Mouse (Mus musculus): ENCODE results near the gene Ehd3.
A peak's percentile ranks its signal among the peaks of the same experiment; 100 is the strongest.

The Ehd3 gene

DNA sequence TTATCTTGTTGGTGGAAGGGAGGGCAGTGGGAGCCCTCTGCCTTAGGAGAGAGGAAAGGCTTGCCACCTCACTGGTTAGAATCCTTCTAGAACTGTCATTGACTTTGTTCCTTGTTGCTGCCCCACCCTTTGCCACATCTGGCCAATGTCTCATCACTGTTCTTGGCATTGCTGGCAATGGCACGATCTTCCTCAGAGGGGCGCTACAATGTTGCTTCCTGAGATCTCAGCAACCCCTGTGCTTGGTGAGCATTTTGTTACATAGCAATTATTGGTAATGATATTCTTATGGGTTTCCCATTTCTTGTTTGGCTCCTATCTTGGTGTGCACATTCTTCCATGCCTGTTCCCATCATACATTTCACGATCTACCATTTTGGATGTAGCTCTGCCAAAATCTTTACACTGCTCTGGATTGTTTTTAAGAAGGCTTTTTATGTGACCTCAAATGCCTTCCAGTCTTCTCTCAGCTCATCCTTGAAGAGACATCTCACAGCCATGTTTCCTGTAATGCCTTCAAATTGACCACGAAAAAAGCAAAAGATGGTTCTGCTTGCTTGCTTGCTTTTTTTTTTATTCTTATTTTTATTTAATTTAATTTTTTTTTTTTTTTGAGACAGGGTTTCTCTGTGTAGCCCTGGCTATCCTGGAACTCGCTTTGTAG lies at the start of gene Ehd3:
TSS of gene Ehd3 (plus strand) at position 614 of the 664 bp plus-strand sequence.
- no peak for DNase-seq (ENCODE audit: low read depth, low spot score)
- H3K27me3 ChIP-seq (ENCODE audit: control insufficient read depth, insufficient read depth, low read length, poor library complexity, severe bottlenecking) = no peaks in the 10 kb centered on the region
- no peaks in the 10 kb centered on the region; the same call in 1 of the 2 replicates for H3K36me3 ChIP-seq (ENCODE audit: control insufficient read depth, insufficient read depth, low read length, poor library complexity, severe bottlenecking)

DNA sequence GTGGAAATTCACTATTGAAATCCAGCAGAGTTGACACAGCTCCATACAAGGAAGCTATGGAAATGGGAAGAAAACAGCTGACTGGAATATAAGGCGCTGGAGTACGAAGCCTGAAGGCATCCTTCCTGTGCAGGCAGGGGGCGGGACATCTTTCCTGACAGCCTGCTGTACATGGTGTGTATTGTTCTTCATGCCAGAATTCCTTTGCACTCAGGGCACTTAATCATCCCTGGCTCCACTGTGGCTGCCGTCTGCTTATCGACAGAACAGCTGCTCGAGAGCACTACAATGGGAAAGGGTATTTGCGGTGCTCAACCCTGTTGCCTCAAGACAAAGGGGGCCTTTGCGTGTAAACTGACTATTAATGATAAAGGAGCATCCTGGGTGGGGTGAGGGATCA lies 33.0 kb upstream of the Ehd3 start:
- DNase-seq (ENCODE audit: low read depth, low spot score) = no peak
- H3K36me3 ChIP-seq (ENCODE audit: control insufficient read depth, insufficient read depth, low read length, poor library complexity, severe bottlenecking) = no peaks in the 10 kb centered on the region
- no peaks in the 10 kb centered on the region for H3K27me3 ChIP-seq (ENCODE audit: control insufficient read depth, insufficient read depth, low read length, poor library complexity, severe bottlenecking)

DNA sequence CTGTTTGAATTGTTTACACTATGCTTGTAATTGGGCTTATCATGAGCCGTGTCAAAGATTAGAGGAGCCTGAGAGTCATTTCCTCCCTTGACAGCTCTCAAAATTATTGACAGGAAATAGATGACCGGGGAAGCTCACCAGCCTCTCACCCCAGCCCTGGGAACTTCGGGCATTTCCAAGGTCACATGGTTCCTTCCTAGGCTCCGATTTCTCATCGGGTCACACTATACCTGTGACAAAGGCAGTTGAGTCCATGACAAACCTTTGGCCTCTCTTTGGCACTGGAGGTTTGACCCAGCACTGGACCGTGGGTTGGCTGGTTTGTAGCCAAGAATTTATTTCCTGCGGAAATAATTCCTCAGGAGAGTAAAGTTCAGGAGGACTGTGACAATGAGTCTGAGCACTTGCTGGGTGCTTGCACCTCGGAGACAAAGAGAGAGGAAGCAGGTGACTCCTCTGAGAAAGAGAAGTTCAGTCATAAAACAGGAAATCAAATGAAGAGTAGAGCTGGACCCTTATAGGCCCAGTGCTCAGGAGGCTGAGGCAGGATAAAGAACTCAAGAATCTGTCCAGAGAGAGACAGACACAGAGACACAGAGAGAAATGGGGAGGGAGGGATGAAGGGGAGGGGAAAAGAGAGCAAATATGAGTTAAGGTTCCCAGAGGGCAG lies 17.2 kb upstream of the Ehd3 start:
- H3K27me3 ChIP-seq (ENCODE audit: control insufficient read depth, insufficient read depth, low read length, poor library complexity, severe bottlenecking) = no peaks in the 10 kb centered on the region
- no peaks in the 10 kb centered on the region for H3K36me3 ChIP-seq (ENCODE audit: control insufficient read depth, insufficient read depth, low read length, poor library complexity, severe bottlenecking)
- no peak for DNase-seq (ENCODE audit: low read depth, low spot score)

DNA sequence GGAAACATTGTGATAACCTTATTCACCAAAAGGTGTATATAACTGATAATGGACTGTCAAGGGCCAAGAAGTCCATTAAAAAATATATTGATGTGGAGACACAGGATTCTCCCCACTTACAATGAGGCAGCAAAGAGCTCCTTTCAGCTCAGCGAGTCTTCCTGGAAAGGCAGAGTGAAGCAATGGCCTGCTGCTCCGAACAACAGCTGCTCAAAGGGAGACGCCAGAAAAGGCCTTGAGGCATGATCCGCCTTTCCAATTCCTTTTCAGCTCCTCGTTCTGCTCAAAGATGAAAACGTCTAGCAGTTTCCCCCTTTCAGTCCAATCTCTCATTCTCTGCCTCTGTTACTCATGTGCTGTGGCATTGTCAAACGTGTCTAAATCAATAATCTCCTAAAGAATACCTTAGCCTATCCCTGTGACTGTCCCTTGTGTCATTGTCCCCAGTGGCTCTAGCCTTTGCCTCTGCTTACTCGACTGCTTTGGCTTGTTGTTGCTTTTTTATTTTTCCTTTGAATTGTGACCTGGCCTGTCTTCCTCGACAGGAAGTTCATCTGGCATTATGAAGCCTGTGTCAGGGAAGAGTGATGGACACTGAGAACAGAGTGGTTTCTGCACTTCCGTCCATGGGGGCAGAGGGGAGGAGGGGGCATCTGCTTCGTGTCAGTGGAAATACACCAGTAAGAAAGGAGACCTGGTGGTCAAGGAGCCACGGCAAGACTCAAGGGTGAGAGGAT lies 13.5 kb upstream of the Ehd3 start:
- no peak for DNase-seq (ENCODE audit: low read depth, low spot score)
- H3K27me3 ChIP-seq (ENCODE audit: control insufficient read depth, insufficient read depth, low read length, poor library complexity, severe bottlenecking) = no peaks in the 10 kb centered on the region
- H3K36me3 ChIP-seq (ENCODE audit: control insufficient read depth, insufficient read depth, low read length, poor library complexity, severe bottlenecking) = no peaks in the 10 kb centered on the region

DNA sequence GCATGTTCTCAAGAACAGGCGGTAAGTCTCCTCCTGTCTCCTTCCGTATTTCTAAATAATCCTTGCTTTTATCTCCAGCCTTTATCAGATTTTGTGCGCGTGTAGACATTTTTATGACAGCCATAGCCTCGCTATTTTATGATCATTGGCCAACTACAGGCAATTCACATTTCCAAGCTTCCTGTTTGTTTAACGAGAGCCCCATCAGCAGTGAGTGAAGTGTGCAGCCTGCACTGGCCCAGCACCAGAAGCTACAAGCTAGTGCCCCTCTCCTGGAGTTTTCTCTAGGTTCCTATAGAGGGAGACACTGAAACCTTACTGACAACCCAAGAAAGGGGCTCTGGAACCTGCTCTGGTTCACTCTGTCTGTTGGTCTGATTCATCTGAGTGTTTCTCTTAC lies 7.1 kb upstream of the Ehd3 start:
- no peaks in the 10 kb centered on the region for H3K36me3 ChIP-seq (ENCODE audit: control insufficient read depth, insufficient read depth, low read length, poor library complexity, severe bottlenecking)
- no peak for DNase-seq (ENCODE audit: low read depth, low spot score)

DNA sequence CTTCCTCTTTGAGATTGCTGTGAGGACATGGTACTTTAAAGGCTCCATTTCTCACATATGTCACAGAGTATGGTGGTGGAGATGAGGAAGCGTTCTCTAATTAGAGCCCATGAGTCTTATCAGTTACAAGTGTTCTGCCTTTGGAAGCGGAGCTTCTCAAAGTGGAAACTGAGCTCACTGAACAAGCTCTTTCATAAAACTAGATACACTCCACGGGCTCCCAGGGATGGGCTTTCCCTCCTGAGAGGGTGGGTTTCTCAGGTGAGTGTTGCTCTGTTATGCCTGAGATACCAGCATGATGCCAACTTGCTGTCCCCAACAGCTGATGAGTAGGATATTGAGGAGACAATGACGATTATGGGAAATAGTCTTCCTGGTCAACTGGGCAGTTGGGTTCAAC lies 6.2 kb upstream of the Ehd3 start:
- Histone ChIP-seq H3K27me3 (ENCODE audit: control insufficient read depth, insufficient read depth, low read length, poor library complexity, severe bottlenecking) (no peaks in the 10 kb centered on the region), H3K36me3 (ENCODE audit: control insufficient read depth, insufficient read depth, low read length, poor library complexity, severe bottlenecking) (no peaks in the 10 kb centered on the region)
- no peak for DNase-seq (ENCODE audit: low read depth, low spot score)

More for the DNA sequence above, 7.1 kb upstream of the Ehd3 start:
- no peaks in the 10 kb centered on the region for H3K27me3 ChIP-seq (ENCODE audit: control insufficient read depth, insufficient read depth, low read length, poor library complexity, severe bottlenecking)

DNA sequence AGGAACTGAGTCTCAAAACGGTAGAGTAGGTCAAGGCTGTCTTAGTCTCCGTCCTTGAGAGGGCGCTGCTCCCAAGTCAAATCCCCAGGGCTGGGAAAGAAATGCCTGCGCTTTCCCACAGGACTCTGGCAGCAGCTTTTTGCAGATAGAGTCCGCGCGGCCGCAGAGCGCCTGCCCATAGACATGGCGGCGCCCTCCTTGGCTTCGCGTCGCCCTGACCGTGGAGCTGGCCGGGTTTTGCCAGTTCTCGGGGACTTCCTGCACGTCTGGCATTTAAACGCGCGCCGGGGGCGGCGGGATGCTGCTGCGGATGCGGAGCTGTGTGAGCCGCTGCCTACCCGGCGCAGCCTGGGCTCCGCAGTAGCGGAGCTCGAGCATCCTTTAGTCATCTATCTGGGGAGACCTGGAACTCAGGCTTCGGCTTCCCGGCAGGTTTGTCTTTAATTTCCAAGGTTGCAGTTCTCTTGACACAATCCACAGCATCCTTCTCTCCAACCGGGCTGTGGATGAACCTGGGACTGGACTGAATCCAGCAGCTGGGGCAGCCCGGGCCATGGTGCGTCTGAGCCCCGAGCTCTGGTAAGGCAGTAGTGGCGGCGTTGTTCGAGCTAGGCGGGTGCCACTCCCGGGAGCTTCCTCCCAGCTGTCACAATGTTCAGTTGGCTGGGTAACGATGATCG lies 798 bp downstream of the Ehd3 start:
- no peaks in the 10 kb centered on the region; the same call in 1 of the 2 replicates for H3K36me3 ChIP-seq (ENCODE audit: control insufficient read depth, insufficient read depth, low read length, poor library complexity, severe bottlenecking)
- peak; percentile 75 for DNase-seq (ENCODE audit: low read depth, low spot score)
- no peaks in the 10 kb centered on the region for H3K27me3 ChIP-seq (ENCODE audit: control insufficient read depth, insufficient read depth, low read length, poor library complexity, severe bottlenecking)

DNA sequence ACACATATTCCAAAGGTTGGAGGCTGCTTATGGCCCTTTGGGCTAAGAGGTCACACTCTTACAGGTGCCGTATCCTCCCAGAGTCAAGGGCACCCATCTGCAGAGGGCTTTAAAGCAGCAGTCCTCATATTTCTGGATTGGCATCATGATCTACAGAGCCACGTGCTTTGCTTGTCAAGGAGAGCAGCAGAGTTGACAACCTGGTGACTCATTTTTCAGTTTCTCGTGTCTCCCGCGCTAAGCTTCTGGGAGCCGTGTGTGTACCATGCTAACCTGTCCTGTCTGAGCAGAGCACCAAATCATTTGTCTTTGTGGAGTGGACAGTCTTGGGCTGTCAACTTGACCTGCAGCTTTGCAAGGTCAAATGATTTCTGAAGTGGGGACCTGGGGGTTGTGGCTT lies 2.4 kb downstream of the Ehd3 start:
- no peak for DNase-seq (ENCODE audit: low read depth, low spot score)
- H3K27me3 ChIP-seq (ENCODE audit: control insufficient read depth, insufficient read depth, low read length, poor library complexity, severe bottlenecking) = no peaks in the 10 kb centered on the region
- H3K36me3 ChIP-seq (ENCODE audit: control insufficient read depth, insufficient read depth, low read length, poor library complexity, severe bottlenecking) = no peaks in the 10 kb centered on the region; the same call in 1 of the 2 replicates

DNA sequence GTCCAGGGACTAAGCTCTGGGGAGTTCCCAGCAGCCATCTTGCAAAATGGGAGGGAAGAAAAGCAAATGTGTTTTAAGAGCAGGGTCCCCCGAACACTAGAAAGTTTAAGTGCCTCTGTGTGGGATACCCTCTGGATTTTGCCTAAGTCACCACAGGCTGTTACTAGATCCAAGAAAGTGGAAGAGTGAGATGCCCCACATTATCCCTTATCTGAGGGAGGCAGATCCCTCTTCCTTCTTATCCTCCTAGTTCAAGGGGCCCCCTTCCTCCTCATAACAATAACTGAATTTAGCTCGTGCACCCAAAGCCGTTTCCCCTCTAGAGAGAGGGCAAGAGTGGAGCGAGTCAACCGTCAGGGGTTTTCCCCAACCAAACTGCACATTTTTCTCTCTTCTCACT lies 3.3 kb downstream of the Ehd3 start:
- Histone ChIP-seq H3K27me3 (ENCODE audit: control insufficient read depth, insufficient read depth, low read length, poor library complexity, severe bottlenecking) (no peaks in the 10 kb centered on the region), H3K36me3 (ENCODE audit: control insufficient read depth, insufficient read depth, low read length, poor library complexity, severe bottlenecking) (no peaks in the 10 kb centered on the region; the same call in 1 of the 2 replicates)
- DNase-seq (ENCODE audit: low read depth, low spot score) = no peak

DNA sequence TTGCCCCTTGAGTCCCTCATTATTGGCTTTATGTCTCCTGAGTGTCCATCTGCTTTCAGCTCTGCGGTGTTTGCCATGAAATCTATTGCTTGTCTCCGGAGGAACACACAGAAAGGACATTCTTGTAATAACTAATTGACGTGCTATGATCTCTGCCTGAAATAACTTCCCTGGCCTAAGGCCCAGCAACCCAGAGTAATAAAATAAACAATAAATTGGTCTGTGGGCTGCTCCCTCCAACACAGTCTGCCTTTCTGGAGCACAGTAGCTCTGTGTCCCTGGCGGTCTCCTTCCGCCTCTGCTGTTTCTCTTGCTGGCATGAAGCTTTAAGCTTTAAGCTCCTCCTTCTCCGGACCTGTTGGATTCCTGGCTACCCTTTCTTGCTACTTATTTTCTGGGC lies 4.5 kb downstream of the Ehd3 start:
- Histone ChIP-seq H3K36me3 (ENCODE audit: control insufficient read depth, insufficient read depth, low read length, poor library complexity, severe bottlenecking) (no peaks in the 10 kb centered on the region; the same call in 1 of the 2 replicates), H3K27me3 (ENCODE audit: control insufficient read depth, insufficient read depth, low read length, poor library complexity, severe bottlenecking) (no peaks in the 10 kb centered on the region)
- DNase-seq (ENCODE audit: low read depth, low spot score) = no peak

DNA sequence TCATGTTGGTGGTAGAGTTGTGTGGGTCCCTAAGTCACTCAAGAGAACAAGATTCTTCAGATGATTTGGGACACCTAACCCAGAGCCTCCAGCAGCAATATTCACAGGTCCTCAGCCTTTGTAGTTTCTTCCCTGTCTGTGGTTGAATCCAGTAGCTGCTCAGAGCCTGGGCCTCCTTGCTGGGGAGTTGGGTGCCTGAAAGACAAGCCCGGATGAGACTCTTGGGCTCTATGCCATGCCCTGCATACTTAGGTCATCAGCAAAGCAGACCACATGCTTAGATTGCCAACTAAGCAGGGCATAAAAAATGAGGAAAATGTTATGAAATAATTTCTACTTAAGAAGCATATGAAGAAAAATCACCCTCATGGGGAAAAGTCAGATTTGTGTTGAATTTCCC lies 6.9 kb downstream of the Ehd3 start:
- no peaks in the 10 kb centered on the region for H3K36me3 ChIP-seq (ENCODE audit: control insufficient read depth, insufficient read depth, low read length, poor library complexity, severe bottlenecking)
- no peaks in the 10 kb centered on the region for H3K27me3 ChIP-seq (ENCODE audit: control insufficient read depth, insufficient read depth, low read length, poor library complexity, severe bottlenecking)
- DNase-seq (ENCODE audit: low read depth, low spot score) = no peak

DNA sequence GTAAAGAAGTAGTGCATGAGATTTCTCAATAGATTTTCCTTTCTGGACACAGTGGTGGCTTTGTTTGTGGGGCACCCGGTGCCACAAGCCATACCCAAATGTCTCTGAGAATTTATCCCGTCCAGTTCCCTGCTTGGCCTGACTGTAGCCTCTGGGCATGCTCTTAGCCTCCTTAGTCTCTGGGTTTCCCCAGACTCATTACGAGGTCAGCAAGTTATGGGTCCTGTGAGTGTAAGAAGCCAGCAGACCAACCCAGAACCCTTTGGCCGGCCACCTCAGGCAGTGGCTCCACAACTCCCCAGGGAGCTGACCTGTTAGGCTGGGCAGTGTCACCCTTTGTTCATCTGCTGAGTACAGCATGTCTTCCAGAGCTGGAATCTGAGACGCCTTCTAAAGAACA lies 7.6 kb downstream of the Ehd3 start:
- DNase-seq (ENCODE audit: low read depth, low spot score) = no peak
- Histone ChIP-seq H3K36me3 (ENCODE audit: control insufficient read depth, insufficient read depth, low read length, poor library complexity, severe bottlenecking) (no peaks in the 10 kb centered on the region), H3K27me3 (ENCODE audit: control insufficient read depth, insufficient read depth, low read length, poor library complexity, severe bottlenecking) (no peaks in the 10 kb centered on the region)

DNA sequence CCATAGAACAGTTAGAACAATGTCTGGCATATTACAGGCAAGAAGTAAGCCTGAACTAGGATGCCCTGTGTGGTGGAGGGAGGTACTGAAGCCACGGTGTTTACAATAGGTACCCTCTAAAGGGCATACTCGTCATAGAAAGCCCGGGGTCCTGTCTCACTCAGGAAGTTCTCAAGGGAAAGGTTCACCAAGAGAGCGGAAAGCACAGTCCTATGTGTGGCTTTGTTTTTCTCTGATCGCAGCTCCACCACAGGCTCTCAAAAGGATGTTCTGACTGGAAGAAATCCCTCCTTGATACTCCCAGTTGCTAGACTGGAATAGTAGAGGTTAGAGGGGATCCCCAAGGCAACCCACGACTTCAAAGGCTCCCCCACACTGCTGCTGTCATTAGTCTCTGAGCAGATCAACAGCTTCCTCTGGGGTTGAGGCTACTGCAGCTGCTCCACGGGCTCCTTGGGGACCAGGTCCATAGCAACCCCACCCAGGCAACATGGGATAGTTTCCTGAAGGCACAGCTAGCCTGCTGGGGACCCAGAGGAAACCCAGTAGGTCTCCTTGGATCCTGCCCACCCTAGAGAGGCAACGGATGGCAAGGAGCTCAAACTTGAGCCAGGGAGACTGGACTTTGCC lies 9.2 kb downstream of the Ehd3 start:
- Histone ChIP-seq H3K36me3 (ENCODE audit: control insufficient read depth, insufficient read depth, low read length, poor library complexity, severe bottlenecking) (no peaks in the 10 kb centered on the region), H3K27me3 (ENCODE audit: control insufficient read depth, insufficient read depth, low read length, poor library complexity, severe bottlenecking) (no peaks in the 10 kb centered on the region)
- DNase-seq (ENCODE audit: low read depth, low spot score) = peak; percentile 24

DNA sequence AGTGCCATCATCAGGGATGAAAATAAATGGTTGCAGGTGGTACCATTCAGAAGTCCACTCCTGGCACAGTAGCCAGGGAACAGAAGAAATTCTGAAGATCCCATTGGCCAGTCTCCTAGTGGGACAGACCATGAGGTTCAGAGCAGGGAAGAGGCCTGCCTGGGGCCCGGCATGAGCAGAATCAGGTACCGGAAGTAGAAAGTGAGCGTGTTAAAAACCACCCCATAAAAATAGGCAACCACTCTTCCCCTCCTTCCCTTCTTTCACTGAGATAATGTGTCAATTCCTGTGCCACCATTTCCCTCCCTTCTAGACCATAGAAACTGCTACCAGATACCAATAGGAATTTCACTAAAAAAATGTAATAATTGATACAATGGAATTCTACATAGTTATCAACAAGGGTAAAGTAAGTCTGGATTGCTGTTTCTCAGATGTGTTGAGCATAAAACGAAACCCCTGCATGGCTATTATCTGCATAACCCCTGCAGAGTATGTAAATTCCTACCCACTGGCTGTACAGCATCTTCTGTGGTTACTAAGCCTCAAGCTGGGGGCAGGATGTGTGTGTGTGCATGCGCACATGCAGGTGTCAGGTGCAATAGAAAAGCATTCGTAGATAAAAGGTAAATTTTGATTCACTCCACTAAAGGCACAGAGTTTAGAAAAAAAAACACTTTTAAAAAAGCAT lies 10.7 kb downstream of the Ehd3 start:
- peak; percentile 62 for DNase-seq (ENCODE audit: low read depth, low spot score)
- H3K27me3 ChIP-seq (ENCODE audit: control insufficient read depth, insufficient read depth, low read length, poor library complexity, severe bottlenecking) = no peaks in the 10 kb centered on the region
- no peaks in the 10 kb centered on the region for H3K36me3 ChIP-seq (ENCODE audit: control insufficient read depth, insufficient read depth, low read length, poor library complexity, severe bottlenecking)
